Mouse (Mus musculus) cerebellum, postnatal 25 days (tissue): ENCODE results near the gene Dlgap3.

Experiments
- DNase-seq, 2 experiments: peaks; one replicate each; pipeline ENCODE4 v3.0.0; 2021; ENCODE audit warnings: mixed read lengths in 2 of 2

Gene Dlgap3

GRCm38 (mm10) chr4:127168914-127169345 is at the start of gene Dlgap3:
Gene Dlgap3 (plus strand): TSS chr4:127169204.
- DNase-seq = peak; percentile 86 to 89

DNA sequence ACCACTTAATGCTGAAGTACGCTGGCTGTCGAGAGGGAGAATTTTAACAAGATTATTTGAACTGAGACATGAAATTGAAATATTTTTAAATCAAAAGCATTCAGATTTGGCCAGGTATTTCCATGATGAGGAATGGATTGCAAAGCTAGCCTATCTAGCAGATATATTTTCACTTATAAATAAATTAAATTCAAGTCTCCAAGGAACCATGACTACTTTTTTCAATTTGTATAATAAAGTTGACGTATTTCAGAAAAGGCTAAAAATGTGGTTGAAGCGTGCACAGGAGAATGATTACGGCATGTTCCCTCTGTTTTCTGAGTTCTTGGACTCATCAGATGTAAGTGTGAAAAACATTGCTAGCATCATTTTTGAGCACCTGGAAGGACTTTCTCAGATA is 45.6 kb upstream of the Dlgap3 start, which contains the start of gene Tmem35b:
Gene Tmem35b, plus strand, starts transcription at position 301 of the 400 bp plus-strand sequence.
- DNase-seq = no peak

DNA sequence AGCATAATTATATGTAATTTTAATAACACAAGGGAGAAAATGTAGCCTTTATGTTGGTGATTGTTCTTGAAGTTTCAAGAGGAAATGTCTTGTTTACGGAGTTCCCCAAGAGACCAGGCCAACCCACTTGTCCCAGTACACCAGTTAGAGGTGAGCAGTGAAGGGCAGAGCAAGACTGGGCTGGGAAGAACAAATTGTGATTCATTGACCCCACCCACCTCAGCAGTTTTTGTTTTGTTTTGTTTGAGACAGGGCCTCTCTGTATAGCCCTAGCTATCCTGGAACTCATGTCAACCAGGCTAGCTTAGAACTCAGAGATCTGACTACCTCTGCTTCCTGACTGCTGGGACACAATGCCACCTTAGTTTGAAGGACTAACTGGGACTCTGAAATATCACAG is 44.7 kb upstream of the Dlgap3 start:
- no peak for DNase-seq

- peak; percentile 76 to 89 for DNase-seq
Observed at GRCm38 (mm10) chr4:127125834-127126463, 43.1 kb upstream of the Dlgap3 start.

DNA sequence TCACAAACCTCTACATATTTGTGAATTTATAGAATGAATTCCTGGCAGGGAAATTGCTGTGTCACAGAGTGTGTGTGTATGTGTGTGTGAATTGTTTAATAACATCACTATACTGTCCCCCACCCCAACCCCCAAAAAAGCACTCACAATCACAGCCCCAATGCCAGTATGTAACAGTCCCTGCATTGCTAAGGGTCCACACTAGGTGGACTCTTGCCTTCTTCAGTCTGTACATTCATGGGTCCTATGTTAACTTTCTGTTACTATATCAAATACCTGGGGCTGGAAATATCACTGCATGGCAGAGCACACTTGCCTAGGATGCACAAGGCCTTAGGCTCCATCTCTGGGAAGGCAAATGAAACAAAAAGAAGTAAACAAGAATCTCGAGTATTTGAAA is 34.3 kb upstream of the Dlgap3 start:
- DNase-seq = no peak

DNA sequence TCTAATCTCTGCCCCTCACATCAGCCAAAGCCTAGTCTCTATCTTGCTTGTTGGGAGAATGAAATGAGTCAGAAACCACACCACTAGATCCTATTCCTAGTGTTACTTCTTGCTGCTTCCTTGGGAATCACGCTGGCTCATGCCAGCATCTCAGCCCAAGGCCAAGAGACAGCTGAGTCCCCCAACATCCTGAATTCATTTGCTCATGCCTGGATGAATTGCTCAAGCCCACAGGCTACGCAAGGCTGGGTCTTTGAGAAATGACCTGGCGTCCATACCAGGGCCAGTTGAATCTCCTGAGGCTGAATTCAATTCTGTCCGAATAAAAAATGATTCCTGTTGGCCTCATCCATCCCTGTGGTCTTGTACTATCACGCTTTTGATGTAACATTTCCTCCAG is 31.4 kb upstream of the Dlgap3 start:
- no peak for DNase-seq

DNA sequence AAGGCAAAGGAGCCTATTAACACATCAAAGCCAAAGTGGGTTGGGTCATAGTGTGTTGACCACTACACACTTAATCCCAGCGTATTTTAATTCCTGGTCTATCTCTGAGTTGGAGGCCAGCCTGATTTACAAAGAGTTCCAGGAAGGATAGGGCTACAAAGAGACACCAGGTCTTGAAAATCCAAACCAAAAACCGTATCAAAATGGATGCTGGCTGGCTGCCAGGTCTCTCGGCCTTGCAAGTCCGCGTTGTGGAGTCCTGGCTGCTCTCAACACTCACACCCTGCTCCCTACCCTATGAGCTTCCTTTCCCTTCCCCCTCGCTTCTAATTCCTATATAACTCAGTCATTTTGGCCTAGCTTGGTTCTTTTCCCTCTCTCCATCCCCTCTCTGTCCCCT is 30.5 kb upstream of the Dlgap3 start:
- DNase-seq = peak in 1 of 2 experiments; percentile 52

DNA sequence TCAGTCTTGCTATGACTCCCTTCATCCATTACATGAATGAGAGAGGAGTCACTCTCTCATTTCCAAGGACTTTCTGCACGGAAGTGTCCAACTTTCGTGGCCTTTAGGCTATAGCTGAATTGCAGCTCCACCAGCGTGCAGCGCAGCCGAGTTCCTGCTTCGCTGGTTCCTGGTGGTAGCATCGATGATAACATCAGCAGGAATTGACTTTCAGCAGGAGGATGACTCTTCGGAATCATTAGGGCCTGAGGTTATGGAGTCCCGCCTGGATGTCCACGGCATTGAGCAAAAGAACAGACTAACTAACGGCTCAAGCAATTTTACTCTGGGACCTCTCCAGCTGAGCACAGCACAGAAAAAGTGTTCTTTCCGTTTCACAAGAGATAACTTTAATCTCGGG is 19.0 kb upstream of the Dlgap3 start:
- DNase-seq = no peak

DNA sequence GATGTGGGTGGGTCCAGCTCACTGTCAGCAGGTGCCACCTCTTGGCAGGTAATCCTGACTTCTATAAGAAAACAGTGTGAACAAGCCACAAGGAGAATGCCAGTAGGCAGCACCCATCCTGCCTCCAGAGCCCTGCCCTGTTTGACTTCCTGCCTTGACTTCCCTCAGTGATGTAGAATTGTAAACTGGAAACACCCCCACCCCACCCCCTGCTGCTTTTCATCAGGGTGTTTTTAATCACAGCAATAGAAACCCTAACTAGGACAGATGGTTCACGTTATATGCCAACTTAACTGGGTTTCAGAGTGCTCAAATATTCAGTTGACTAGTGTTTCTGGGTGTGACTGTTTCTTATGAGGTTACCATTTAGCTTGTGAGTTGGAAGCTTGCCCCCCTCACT is 15.7 kb upstream of the Dlgap3 start:
- DNase-seq = no peak

- no peak for DNase-seq
Observed at GRCm38 (mm10) chr4:127155757-127156156, 13.2 kb upstream of the Dlgap3 start.

GRCm38 (mm10) chr4:127157746-127158145 is 11.3 kb upstream of the Dlgap3 start:
- no peak for DNase-seq

GRCm38 (mm10) chr4:127163926-127164325 is 5.1 kb upstream of the Dlgap3 start:
- DNase-seq = no peak

GRCm38 (mm10) chr4:127167096-127167495 is 1.9 kb upstream of the Dlgap3 start:
- DNase-seq = no peak

GRCm38 (mm10) chr4:127167731-127168130 is 1.3 kb upstream of the Dlgap3 start:
- no peak for DNase-seq

- peak; percentile 86 to 88 for DNase-seq
Observed at GRCm38 (mm10) chr4:127168211-127168913, 642 bp upstream of the Dlgap3 start.

DNA sequence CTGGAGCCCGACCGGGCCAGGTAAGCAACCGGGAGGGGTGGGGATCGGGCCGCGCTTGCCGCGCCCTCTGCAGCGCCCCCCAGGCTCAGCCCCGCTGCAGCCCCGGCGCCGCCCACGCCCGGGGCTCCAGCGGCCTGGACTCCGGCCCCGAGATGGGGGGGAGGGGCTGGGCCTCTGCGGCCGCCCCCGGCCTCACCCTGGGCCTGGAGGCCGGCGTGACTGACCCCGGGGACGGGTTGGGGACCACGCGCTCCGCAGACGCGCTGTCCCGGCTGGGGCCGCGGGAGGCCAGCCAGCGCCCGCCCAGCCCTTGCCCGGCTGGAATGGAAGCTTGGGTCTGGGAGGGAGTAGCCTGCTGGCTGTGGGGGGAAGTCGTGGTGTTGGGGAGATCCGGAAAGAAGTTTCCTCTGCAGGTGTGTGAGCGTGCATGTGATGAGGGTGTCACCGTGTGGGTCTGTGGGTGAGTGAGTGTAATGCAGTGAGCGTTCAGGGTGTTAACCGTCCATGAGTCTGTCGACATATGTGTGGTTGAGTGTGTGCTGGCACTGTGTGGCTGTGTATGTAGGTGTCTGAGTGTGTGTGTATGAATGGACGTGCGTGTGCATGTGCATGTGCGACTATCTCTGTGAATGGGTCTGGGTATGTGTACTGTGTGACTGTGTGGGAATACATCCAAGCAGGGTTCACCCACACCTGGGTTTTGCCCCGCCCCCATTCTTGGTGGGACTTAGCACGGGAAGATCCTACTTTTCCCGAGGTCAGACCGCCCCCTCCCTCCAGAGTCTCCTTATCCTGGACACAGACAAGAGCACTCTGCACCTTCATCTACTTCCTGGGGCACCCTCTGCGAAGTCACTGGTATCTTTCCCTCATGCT is 580 bp downstream of the Dlgap3 start:
- peak; percentile 69 to 73 for DNase-seq

- peak; percentile 84 to 86 for DNase-seq
Observed at GRCm38 (mm10) chr4:127170866-127171265, 1.9 kb downstream of the Dlgap3 start.

DNA sequence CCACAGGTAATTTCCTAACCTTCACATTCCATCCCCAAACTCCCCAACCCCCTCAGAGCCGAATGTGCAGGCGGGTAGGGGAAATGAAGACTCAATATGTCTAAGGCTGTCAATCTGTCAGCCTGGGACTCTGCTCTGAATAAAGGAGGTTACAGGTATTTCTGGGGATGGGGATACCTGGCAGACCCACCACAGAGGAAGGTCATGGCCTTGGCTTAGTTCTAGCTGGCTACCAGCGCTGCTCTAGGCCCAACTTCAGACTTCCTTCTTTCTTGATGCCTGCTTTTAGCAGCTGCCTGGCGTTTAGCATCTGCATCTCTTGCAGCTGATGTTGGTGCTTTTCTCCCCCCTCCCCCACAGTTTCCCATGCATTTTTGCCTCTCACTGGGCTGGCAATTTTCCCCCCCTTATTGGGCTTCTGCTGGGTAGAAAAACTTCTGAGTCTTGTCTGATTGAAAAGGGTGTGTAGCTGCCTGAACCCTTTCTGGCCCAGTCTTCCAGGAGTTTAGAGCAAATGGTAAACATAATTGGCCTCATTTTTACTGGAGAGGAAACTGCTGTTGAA is 2.4 kb downstream of the Dlgap3 start:
- no peak for DNase-seq

GRCm38 (mm10) chr4:127172119-127172518 is 3.1 kb downstream of the Dlgap3 start:
- no peak for DNase-seq

DNA sequence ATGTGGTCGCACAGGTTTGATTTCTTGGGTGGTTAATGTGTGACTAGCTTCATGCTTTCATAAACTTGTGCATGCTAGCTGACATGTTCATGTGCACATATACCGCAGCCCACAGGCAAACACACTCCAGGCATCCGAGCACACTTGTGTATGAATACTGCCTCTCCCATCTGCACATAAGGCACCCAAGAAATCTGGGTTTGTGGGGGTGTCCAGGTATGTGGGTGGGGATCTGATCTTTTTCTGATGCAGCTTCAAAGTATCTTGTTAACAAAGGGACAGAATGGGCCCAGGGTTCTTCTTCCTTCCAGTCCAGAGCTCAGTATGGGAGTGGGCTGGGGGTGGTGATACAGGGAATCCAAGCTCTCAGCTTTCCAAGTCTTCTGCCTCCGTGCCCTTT is 3.6 kb downstream of the Dlgap3 start:
- DNase-seq = peak in 1 of 2 experiments; percentile 18

DNA sequence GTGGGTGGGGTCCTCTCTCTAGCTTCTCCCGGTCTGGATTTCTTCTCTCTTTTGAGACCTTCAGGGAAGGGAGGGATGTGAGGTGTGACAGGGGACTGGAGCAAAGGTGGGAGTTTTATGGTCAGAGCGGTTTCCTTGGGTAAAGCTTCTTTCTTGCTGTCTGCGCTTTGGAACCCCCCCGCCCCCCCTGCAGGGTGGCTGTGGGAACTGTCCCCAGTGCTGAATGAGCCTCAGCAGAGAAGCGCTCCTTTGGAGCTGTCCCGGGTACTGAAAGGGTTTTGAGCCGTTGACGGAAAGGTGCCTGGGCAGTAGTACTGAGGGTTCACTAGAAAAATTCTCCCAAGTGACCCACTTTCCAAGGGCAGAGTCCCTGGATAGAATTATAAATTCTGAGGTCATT is 4.5 kb downstream of the Dlgap3 start:
- peak; percentile 32 to 57 for DNase-seq

DNA sequence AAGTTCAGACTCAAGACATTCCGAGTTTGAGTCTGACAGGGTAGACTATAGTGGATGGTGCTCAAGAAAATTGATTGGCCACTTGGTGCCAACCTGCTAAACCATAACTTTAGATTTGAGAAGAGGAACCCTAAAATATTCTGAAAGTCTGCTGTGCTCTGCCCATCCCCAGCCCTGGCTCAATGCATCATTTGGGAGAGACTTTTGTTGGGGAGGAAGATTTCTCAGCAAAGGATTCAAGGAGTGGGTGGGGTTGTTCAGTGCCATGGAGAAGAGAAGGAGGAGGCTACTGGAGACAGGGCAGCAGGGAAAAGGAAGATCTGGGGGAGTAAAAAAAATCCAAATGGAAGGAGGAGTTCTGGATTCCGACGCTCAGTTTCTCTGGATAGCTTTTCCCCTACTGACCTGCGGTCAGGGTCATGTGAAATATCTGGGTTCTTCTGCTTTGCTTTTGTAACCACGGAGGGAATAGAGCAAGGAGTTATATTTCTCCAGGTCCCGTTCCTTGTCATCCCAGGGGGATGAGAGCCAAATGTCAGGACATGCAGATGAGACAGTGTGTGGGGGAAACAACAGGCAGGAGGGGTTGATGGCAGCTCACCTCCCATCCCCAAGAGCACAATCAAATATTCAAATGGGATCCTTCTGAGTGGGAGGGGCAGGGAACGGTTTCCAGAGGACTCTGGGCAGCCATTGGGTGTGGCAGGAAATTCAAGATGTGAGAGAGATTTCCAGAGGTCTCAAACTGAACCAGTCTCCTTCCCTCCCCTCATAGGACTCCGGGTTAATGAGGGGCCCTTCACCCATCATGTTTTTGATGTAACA is 5.3 kb downstream of the Dlgap3 start:
- DNase-seq = peak in 1 of 2 experiments; percentile 9
